Mouse (Mus musculus): ENCODE measurements around the gene Atp5e. TPM values are rescaled to one million over a fixed set of nuclear protein-coding genes. Genes with fewer than 3 reads are reported as not detected.

Atp5e gene
- total and polyA plus RNA-seq, 2 experiments = 502 to 519 TPM

GRCm38 (mm10) chr2:174436916-174437696 lies 26.8 kb downstream of the Atp5e start:
- TF ChIP-seq POLR2A (IDR thresholded peaks at IDR 0.05; ENCODE audit: extremely low read depth, insufficient read depth, low read length) (no peak), CTCF (IDR thresholded peaks at IDR 0.05; ENCODE audit: low read depth, low read length) (no peak)
- no peak overlapping the region for H3K4me3 ChIP-seq (ENCODE audit: insufficient read depth, low read depth, low read length)
- WGBS = 83% methylated on average over 7 of the region's 7 CpGs
- peaks cover 15% of the 10 kb centered on the region for H3K79me2 ChIP-seq (ENCODE audit: control insufficient read depth, insufficient read depth, low read length)
- 0 out of 2 replicates have a peak overlapping the region, but pooled peaks have one; percentile 6 for H3K27ac ChIP-seq (replicated peaks; ENCODE audit: insufficient read depth, low read depth, low read length)
- no peak overlapping the region for H3K9ac ChIP-seq (ENCODE audit: low read depth, low read length)
- no peaks in the 10 kb centered on the region for H3K27me3 ChIP-seq (ENCODE audit: control insufficient read depth, insufficient read depth, low read length)
- H3K36me3 ChIP-seq (ENCODE audit: control insufficient read depth, insufficient read depth, low read length) = no peaks in the 10 kb centered on the region
- no peak for DNase-seq (ENCODE audit: extremely low read depth, low read depth, low spot score)
- H3K4me1 ChIP-seq (ENCODE audit: control insufficient read depth, insufficient read depth, low read length) = peaks cover 11% of the 10 kb centered on the region

DNA sequence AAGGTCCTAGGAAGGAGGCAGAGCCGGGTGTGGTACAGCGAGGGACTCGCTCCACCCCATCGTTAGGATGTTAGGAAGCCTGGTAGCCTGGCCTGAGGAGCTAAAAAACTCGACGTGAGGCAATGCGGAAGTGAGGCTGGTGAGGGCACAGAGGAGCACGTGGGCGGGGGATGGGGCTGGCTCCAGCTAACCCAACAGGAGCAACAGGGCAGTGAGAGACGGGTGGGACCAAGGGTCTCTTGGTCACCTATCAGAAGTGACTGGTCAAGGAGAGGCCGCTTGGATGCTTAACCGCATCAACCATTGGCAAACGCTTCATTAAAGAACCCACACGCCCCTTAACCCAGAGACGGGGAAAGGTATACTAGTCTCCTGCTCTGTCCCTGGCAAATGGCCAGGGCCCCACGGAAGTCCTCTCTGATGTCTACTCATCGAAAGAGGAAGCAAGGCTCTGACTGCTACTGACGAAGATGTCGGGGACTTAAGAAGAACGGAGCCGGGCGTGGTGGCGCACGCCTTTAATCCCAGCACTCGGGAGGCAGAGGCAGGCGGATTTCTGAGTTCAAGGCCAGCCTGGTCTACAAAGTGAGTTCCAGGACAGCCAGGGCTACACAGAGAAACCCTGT lies 27.7 kb downstream of the Atp5e start:
- Histone ChIP-seq H3K27ac (replicated peaks; ENCODE audit: insufficient read depth, low read depth, low read length) (no peak overlapping the region), H3K9ac (ENCODE audit: low read depth, low read length) (no peak overlapping the region), H3K4me3 (ENCODE audit: insufficient read depth, low read depth, low read length) (no peak overlapping the region), H3K27me3 (ENCODE audit: control insufficient read depth, insufficient read depth, low read length) (no peaks in the 10 kb centered on the region), H3K79me2 (ENCODE audit: control insufficient read depth, insufficient read depth, low read length) (peaks cover 15% of the 10 kb centered on the region), H3K36me3 (ENCODE audit: control insufficient read depth, insufficient read depth, low read length) (peaks cover 3% of the 10 kb centered on the region; the same call in 1 of the 2 replicates), H3K4me1 (ENCODE audit: control insufficient read depth, insufficient read depth, low read length) (peaks cover 11% of the 10 kb centered on the region)
- WGBS = 85% methylated on average over 26 of the region's 26 CpGs
- DNase-seq (ENCODE audit: extremely low read depth, low read depth, low spot score) = no peak
- TF ChIP-seq CTCF (IDR thresholded peaks at IDR 0.05; ENCODE audit: low read depth, low read length) (no peak), POLR2A (IDR thresholded peaks at IDR 0.05; ENCODE audit: extremely low read depth, insufficient read depth, low read length) (no peak)

DNA sequence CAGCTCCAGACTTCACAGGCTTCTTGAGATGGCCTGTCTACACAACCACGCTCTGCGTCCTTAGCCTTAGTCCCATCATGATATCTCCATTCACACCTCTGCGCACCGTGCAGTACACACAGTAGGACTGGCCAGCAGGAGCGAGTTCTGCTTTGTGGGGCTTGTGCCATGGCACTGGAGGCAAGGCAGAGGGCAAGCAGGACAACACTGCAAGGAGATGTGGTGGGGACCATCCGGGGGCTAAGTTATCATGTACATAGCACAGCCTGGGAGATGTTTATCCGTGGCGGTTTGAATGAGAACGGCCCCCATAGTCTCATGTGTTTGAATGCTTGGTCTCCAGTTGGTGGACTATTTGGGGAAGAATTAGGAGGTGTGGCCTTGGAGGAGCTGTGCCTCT lies 29.0 kb downstream of the Atp5e start:
- H3K27me3 ChIP-seq (ENCODE audit: control insufficient read depth, insufficient read depth, low read length) = no peaks in the 10 kb centered on the region

GRCm38 (mm10) chr2:174428996-174429591 lies 34.8 kb downstream of the Atp5e start:
- TF ChIP-seq POLR2A (IDR thresholded peaks at IDR 0.05; ENCODE audit: extremely low read depth, insufficient read depth, low read length) (no peak), CTCF (IDR thresholded peaks at IDR 0.05; ENCODE audit: low read depth, low read length) (no peak)
- Histone ChIP-seq H3K4me3 (ENCODE audit: insufficient read depth, low read depth, low read length) (no peak overlapping the region), H3K79me2 (ENCODE audit: control insufficient read depth, insufficient read depth, low read length) (no peaks in the 10 kb centered on the region), H3K36me3 (ENCODE audit: control insufficient read depth, insufficient read depth, low read length) (peaks cover 27% of the 10 kb centered on the region), H3K4me1 (ENCODE audit: control insufficient read depth, insufficient read depth, low read length) (no peaks in the 10 kb centered on the region), H3K27ac (replicated peaks; ENCODE audit: insufficient read depth, low read depth, low read length) (no peak overlapping the region), H3K9ac (ENCODE audit: low read depth, low read length) (no peak overlapping the region), H3K27me3 (ENCODE audit: control insufficient read depth, insufficient read depth, low read length) (no peaks in the 10 kb centered on the region)
- no peak for DNase-seq (ENCODE audit: extremely low read depth, low read depth, low spot score)
- 92% methylated on average over 10 of the region's 10 CpGs for WGBS

More for the DNA sequence above, 29.0 kb downstream of the Atp5e start:
- no peak for DNase-seq (ENCODE audit: extremely low read depth, low read depth, low spot score)
- Histone ChIP-seq H3K4me1 (ENCODE audit: control insufficient read depth, insufficient read depth, low read length) (peaks cover 11% of the 10 kb centered on the region), H3K79me2 (ENCODE audit: control insufficient read depth, insufficient read depth, low read length) (peaks cover 15% of the 10 kb centered on the region), H3K9ac (ENCODE audit: low read depth, low read length) (no peak overlapping the region), H3K27ac (replicated peaks; ENCODE audit: insufficient read depth, low read depth, low read length) (no peak overlapping the region), H3K36me3 (ENCODE audit: control insufficient read depth, insufficient read depth, low read length) (peaks cover 7% of the 10 kb centered on the region; the same call in 1 of the 2 replicates), H3K4me3 (ENCODE audit: insufficient read depth, low read depth, low read length) (no peak overlapping the region)
- TF ChIP-seq CTCF (IDR thresholded peaks at IDR 0.05; ENCODE audit: low read depth, low read length) = no peak
- over 99% methylated on average over 9 of the region's 9 CpGs for WGBS

- H3K36me3 ChIP-seq (ENCODE audit: control insufficient read depth, insufficient read depth, low read length) = peaks cover 27% of the 10 kb centered on the region
- no peak overlapping the region for H3K4me3 ChIP-seq (ENCODE audit: insufficient read depth, low read depth, low read length)
- WGBS = 86% methylated on average over 18 of the region's 18 CpGs
- no peak overlapping the region for H3K9ac ChIP-seq (ENCODE audit: low read depth, low read length)
- TF ChIP-seq POLR2A (IDR thresholded peaks at IDR 0.05; ENCODE audit: extremely low read depth, insufficient read depth, low read length) (no peak), CTCF (IDR thresholded peaks at IDR 0.05; ENCODE audit: low read depth, low read length) (no peak)
- DNase-seq (ENCODE audit: extremely low read depth, low read depth, low spot score) = no peak
- H3K4me1 ChIP-seq (ENCODE audit: control insufficient read depth, insufficient read depth, low read length) = no peaks in the 10 kb centered on the region
- no peaks in the 10 kb centered on the region for H3K27me3 ChIP-seq (ENCODE audit: control insufficient read depth, insufficient read depth, low read length)
- no peaks in the 10 kb centered on the region for H3K79me2 ChIP-seq (ENCODE audit: control insufficient read depth, insufficient read depth, low read length)
- no peak overlapping the region for H3K27ac ChIP-seq (replicated peaks; ENCODE audit: insufficient read depth, low read depth, low read length)
These were observed 35.6 kb downstream of the Atp5e start for GRCm38 (mm10) chr2:174428076-174428835.
